Mouse (Mus musculus) thymus, postnatal 25 days (tissue): Measurements from ENCODE around the gene Crtc2.
"Not testable (repeated sequence)": the region's sequence is repeated elsewhere in the genome, so short reads cannot be mapped to it uniquely, and the experiment has no call there.

Experiments used
- DNase-seq: peaks from one replicate; pipeline ENCODE4 v3.0.0; 2022

Crtc2 gene

GRCm38 (mm10) chr3:90266901-90267775, 13.2 kb downstream of the Crtc2 start:
- DNase-seq: peak; percentile 35

DNA sequence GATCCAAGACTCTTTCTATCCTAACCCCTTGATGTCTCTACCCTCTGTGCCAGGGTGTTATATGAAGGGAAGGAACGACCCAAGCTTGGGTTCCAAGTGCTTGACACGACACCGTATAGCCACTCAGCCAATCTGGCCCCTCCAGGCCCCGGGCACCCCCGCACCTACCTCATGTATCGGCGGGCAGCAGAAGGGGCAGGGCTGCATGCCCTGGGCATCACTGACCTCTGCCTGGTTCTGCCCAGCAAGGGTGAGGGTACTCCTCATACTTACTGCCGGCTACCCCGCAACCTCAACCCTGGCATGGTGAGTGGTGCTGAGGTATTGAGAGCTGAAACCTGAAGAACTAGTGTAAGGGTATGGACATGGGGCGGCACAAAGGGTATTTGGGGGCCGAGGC, 14.2 kb downstream of the Crtc2 start:
- no peak for DNase-seq

GRCm38 (mm10) chr3:90268971-90269370, 15.0 kb downstream of the Crtc2 start:
- DNase-seq: no peak

DNA sequence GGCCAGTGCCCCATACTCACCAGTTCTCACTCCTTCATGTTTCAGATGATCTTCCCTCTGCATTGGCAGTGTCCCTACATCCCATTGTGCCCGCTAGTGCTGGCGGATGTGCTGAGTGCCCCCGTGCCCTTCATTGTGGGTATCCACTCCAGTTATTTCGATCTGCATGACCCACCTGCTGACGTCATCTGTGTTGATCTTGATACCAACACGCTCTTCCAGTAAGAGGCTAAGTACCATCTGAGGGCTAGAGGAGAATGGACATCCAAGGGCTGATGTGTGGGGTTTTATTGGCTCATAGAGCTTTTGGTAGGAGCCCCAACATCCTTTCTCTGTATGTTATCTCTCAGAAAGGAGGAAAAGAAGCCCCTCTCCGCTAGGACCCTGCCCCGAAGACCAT, 16.8 kb downstream of the Crtc2 start:
- DNase-seq: no peak

DNA sequence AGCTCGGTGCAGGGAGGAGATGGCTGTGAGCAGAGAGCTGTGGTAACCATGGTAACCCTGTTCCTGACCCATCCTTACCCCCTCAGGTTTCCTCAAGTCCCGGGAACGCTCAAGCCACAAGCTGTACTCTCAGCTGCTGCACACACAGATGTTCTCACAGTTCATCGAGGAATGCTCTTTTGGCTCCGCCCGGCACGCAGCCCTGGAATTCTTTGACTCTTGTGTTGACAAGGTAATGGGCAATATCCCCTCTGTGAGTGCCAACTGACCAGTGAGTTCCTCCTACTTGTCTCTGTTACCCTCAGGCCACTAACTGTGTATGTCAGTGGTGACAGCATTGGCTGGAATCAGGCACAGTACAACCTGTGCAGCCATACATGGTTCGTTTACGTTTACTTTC, 18.2 kb downstream of the Crtc2 start:
- DNase-seq: no peak

DNA sequence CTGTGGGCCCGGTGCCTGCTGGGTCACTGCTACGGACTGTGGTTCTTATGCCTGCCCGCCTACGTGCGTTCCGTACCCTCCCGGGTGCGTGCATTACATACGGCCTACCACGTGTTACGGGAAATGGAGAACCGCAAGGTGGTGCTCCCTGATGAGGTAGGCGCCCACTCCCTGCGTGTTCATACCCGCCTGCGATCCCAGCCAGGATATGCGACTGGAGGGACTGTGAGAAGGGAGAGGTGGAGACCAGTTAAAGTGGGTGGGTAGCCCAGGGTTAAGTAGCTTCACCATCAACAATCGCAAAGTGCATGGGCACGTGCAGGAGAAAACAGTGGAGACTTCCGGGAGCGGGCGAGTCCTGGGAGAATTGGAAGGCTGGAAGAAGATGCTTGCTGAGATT, 19.9 kb downstream of the Crtc2 start:
- DNase-seq: no peak

DNA sequence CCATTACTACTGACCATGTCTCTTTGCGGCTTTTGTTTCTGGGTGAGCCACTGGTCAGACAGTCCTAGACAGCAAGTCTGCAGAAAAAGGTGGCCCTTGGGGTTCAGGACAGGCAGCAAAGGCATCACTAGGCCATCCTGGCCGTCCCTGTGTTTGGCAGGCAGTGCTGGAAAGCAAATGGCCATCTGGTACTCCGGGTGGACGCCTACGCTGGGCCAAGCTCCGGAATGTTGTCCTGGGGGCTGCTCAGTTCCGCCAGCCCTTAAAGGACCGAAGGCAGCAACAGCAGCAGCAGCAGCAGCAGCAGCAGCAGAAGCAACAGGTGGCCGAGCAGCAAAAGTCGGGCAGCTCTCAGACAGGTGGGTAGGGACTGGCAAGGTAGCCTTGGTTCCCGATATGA, 21.3 kb downstream of the Crtc2 start:
- DNase-seq: no peak

GRCm38 (mm10) chr3:90276858-90277257, 22.9 kb downstream of the Crtc2 start:
- no peak for DNase-seq

- DNase-seq: no peak
Measured at GRCm38 (mm10) chr3:90277793-90278192, 23.8 kb downstream of the Crtc2 start.

DNA sequence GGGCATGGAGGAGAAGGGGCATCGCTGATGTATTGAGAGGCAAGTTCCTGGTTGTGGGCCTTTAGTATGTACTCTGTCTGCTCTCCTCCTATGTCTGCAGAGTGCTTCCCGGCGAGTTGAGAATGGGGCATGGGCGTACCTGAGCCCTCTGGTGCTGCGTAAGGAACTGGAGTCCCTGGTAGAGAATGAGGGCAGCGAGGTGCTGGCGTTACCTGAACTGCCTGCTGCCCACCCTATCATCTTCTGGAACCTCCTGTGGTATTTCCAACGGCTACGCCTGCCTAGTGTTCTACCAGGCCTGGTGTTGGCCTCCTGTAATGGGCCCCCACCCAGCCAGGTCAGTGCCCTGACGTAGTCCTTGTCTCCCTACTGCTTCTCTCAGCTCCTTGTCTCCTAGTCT, 24.2 kb downstream of the Crtc2 start:
- DNase-seq: no peak

DNA sequence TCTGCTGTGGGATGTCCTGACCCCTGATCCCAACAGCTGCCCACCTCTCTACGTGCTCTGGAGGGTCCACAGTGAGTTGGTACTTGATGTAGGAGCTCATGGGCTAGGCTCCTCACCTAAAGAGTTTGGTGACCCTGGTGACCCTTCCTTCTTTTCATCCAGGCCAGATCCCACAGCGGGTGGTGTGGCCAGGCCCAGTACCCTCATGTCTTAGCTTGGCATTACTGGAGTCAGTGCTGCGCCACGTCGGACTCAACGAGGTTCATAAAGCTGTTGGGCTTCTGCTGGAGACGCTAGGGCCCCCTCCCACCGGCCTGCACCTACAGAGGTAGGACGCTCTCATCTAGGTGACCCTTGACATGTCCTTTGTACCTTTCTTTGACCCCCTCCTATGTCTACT, 25.3 kb downstream of the Crtc2 start:
- no peak for DNase-seq

DNA sequence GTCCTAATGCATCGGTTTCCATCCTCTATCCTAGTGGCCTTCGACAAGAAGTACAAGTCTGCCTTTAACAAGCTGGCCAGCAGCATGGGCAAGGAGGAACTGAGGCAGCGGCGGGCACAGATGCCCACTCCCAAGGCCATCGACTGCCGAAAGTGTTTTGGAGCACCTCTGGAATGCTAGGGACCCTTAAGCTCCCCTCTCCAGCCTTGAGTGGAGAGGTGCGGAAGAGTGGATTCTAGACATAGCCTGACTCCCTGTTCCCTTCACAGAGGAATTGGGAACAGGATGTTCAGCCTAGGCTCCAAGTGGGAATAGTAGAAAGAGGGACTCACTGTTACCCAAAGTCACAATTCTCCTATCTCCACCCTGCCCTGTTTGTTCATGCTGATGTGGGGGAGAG, 25.8 kb downstream of the Crtc2 start:
- DNase-seq: no peak

DNA sequence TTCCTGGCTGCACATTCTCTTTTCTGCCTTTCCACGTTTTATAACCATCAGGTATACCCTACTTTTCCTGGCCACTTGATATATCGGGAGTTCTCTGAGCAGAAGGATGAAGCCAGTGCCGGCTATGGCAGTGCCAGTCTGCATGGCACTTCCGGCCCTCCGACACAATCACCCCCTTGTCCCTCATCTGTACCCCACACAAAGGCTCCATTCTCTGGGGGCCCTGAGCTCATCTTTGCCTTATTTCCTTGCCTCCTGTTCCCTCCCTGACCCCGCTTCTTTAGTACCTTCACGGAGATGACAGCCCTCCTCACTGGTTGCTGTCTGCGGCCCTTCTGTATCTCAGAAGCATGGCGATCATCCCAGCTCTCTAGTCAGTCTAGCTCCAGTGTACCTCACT, 26.7 kb downstream of the Crtc2 start:
- DNase-seq: no peak

DNA sequence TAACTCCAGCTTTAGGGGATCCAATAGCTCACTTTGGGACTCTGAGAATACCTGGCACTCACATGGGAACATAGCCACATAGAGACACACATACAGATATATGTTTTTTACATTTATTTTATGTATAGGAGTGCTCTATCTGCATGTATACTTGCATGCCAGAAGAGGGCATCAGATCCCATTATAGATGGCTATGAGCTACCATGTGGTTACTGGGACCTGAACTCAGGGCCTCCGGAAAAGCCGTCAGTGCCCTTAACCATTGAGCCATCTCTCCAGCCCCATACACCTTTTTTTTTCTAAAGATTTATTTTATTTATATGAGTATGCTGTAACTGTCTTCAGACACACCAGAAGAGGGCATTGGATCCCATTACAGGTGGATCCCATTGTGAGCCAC, 30.2 kb downstream of the Crtc2 start:
- no peak for DNase-seq

DNA sequence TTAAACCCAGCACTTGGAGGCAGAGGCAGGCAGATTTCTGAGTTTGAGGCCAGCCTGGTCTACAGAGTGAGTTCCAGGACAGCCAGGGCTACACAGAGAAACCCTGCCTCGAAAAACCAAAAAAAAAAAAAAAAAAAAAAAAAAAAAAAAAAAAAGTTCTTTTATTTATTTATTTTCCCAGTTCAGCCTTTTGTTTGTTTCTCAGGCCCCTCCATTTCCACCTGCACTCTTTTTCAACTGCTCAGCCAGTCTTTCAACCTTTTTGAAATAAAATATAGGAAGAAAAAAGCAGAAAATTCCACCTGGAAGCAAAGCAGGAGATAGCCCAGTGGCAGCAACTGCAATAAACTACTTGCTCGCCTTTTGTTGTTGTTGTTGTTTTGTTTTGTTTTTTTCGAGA, 35.4 kb downstream of the Crtc2 start:
- DNase-seq: not testable (repeated sequence)

- DNase-seq: no peak
Measured at GRCm38 (mm10) chr3:90290602-90291001, 36.6 kb downstream of the Crtc2 start.

DNA sequence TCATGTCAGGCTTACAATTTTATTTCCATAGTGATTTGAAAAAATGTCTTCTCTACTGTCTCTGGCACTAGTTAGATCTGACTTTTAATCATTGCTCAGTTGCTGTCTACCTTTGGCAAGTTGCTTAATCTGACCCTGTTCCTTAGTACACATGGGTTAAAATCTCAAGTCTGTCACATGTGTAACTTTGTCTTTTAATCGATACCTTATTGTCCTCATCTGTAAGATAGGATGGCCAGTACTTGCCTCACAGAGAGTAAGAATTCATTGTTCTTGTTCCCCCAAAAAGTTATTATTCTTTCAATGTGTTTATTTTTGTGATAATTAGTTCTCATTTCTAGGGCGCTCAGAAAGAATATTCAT, 38.0 kb downstream of the Crtc2 start:
- no peak for DNase-seq

- peak; percentile 96 for DNase-seq
Measured at GRCm38 (mm10) chr3:90292345-90293275, 38.6 kb downstream of the Crtc2 start, which contains the start of gene Gatad2b. TSS of gene Gatad2b (plus strand) at chr3:90293178.

- DNase-seq: no peak
Measured at GRCm38 (mm10) chr3:90293352-90294063, 39.5 kb downstream of the Crtc2 start.

DNA sequence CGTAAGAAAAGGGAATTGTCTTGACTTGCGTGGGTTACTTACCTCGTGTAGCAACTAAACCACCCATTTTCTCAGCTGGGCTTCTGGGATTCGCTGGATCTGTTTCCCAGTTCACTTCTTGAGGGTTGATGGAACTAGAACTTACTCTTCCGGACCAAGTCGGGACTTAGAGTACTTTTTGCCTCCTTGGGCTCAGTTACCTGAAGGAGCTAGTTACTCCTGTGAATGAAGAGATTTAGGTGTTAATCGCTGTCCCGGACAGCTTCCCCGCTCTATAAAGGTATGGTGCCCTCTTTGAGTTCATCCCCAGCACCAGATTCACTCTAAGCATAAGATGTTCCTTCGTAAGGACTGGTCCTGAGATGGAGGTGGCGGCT, 40.1 kb downstream of the Crtc2 start:
- DNase-seq: peak; percentile 21

DNA sequence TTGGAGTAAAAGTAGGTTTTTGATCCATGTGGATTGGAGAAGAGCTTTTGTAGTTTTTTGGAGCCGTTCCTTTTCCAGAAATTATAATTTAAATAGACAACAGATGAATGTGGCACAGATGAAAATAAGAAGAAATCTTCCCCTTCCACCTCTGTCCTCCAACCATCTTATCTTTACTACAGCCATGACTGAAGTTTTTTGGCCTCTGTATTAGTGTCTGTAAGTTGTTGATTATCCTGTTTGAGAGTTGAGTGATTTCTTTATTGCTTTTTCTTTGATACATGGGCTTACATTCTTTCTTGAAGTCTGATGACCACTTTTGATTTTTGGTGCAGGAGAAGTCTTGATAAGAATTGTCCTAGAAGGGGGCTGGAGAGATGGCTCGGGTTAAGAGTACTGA, 40.7 kb downstream of the Crtc2 start:
- DNase-seq: no peak

GRCm38 (mm10) chr3:90305801-90306200, 51.8 kb downstream of the Crtc2 start:
- DNase-seq: no peak

DNA sequence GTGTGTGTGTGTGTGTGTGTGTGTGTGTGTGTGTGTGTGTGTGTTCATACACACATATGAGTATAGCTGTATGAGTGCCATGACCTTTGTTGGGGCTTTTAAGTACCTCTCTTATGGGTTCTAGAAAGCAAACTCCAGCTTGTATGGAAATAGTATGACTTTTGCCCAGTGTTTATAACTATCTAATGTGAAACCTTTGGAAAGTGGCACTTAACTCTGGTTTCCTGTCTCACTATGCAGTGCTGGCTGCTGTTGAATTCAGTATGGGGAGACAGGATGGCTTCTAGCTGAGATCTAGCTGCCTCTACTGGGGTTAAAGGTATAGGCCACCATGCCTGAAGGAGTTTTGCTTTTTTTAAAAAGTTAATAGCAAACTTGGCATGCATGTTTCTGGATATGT, 55.6 kb downstream of the Crtc2 start:
- DNase-seq: no peak
